Mouse (Mus musculus) G1E (cell line): Measurements from ENCODE around the gene Fam227b. TPM values are rescaled to one million over a fixed set of nuclear protein-coding genes. Genes with fewer than 3 reads are reported as not detected.

ENCODE experiments used
- ATAC-seq: 2 replicates; pipeline ENCODE4 v1.8.0; 2016; ENCODE audit warnings: mild to moderate bottlenecking; ENCODE audit not compliant: insufficient number of reproducible peaks, poor library complexity, low FRiP score, severe bottlenecking; ENCODE audit errors: extremely low read depth
- DNase-seq: peaks from one replicate; pipeline ENCODE4 v3.0.0; 2012; ENCODE audit warnings: low spot score
- H3K27me3 ChIP-seq: 2 replicates; pipeline ENCODE4 v1.6.1; 2012; ENCODE audit warnings: mild to moderate bottlenecking, low read length, inconsistent platforms; ENCODE audit not compliant: insufficient read depth
- H3K36me3 ChIP-seq: replicated peaks from 2 replicates; pipeline ENCODE3; 2012; ENCODE audit warnings: mild to moderate bottlenecking, inconsistent platforms
- H3K4me1 ChIP-seq: 2 replicates; pipeline ENCODE4 v1.6.1; 2012; ENCODE audit warnings: low read depth, low read length, inconsistent platforms, mixed read lengths; ENCODE audit not compliant: insufficient read depth
- H3K4me3 ChIP-seq: 2 replicates; pipeline ENCODE4 v1.5.1; 2012; ENCODE audit warnings: low read depth, mild to moderate bottlenecking, inconsistent platforms, low read length, moderate library complexity, mixed read lengths
- H3K9me3 ChIP-seq: replicated peaks from 2 replicates; pipeline ENCODE4 v1.6.1; 2012; ENCODE audit warnings: inconsistent platforms
- CTCF ChIP-seq: IDR thresholded peaks from 2 replicates; pipeline ENCODE4 v1.5.1; 2012; ENCODE audit warnings: low read depth, low read length, inconsistent platforms, mixed read lengths
- GATA1 ChIP-seq: IDR thresholded peaks from 2 replicates; pipeline ENCODE4 v1.6.1; 2012; ENCODE audit warnings: borderline replicate concordance, low read length, inconsistent platforms, mixed read lengths
- GATA2 ChIP-seq: IDR thresholded peaks from 2 replicates; pipeline ENCODE4 v1.6.1; 2012; ENCODE audit warnings: low read depth, low read length, inconsistent platforms, borderline replicate concordance
- POLR2AphosphoS5 ChIP-seq: IDR thresholded peaks from 2 replicates; pipeline ENCODE4 v1.6.1; 2012; ENCODE audit warnings: low read depth, low read length, inconsistent platforms; ENCODE audit not compliant: insufficient replicate concordance
- TAL1 ChIP-seq: conservative IDR thresholded peaks from 2 replicates; pipeline ENCODE4 v1.6.1; 2012; ENCODE audit warnings: low read depth, low read length, inconsistent platforms, mixed read lengths
- polyA plus RNA-seq: library from polyadenylated mRNA; stranded (reverse); fragments of >175 nt; gene quantifications from 2 replicates; pipeline ENCODE4 v1.2.3, GENCODE M21; 2012
- total RNA-seq, 2 experiments: library from RNA; stranded (forward) in 1 of 2; stranded (reverse) in 1 of 2; fragments of 200-1000 nt in 1 of 2; fragments of >200 nt in 1 of 2; fragmentation: Nextera tagmentation in 1 of 2; gene quantifications; 2 replicates each; pipeline ENCODE4 v1.2.3; 2014 to 2017

The Fam227b gene
- total and polyA plus RNA-seq, 3 experiments: 0.27 TPM; not detected in 2

DNA sequence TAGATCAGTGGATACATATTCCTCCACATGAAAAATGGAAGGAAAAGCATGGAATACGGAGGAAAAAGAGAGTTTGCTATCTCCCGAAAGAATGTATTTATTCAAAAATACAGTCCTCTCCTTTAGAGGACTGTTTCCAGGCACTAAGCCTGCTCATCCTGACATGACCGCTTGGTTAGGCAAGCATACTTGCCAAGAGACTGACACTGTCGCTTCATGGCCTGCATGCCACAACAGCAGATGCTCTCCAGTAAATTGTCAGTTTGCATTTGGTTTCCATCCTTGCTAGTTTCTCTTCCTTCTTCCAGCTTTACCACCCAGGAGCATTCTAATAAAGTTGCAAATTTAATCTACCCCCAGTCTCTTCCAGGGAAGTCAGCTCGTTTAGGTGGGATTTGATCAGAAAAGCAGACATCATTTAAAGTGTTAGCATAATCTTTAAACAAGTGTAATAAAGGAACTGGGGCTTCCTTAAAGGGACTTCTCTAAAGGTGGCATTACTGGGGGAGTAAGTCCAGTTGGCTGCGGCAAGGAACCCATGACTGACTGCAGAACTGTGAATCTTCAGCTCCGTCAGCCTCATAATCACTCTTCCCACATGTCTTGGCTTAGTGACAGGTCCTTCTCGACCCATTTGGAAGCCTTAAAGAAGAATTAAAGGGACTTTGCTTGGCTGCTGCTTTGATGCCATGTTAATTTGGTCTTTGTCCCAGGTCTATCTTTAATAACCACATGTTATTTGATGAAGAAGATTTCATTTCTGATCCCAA lies 15.2 kb upstream of the Fam227b start:
- no peak for DNase-seq
- Histone ChIP-seq H3K4me1 (peaks cover 25% of the 10 kb centered on the region), H3K4me3 (no peak overlapping the region), H3K9me3 (no peaks in the 10 kb centered on the region), H3K36me3 (peaks cover 45% of the 10 kb centered on the region), H3K27me3 (no peaks in the 10 kb centered on the region)
- ATAC-seq: no peak
- TF ChIP-seq POLR2AphosphoS5: no peak
- no peak for TF ChIP-seq TAL1
- TF ChIP-seq GATA1: no peak
- no peak for TF ChIP-seq GATA2
- no peak for TF ChIP-seq CTCF

DNA sequence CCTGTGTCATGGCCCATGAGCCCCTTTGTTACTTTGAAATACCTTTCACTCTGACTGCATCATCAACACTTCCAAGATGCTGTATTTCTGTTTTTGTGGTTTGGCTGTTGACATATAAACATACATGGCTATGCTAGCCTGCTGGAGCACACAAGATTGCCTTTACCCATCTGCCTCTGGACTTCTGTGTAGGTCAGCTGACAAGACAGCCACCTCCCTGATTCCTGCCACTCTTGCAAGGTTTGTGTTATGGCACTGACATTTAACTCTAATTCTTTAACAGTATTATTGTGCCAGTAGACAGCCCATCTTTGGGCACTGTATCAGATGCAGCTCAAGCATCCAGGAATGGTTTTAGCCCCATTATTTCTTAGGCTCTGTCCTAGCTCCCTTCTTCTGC lies 14.5 kb upstream of the Fam227b start:
- peaks cover 52% of the 10 kb centered on the region for H3K36me3 ChIP-seq
- H3K4me3 ChIP-seq: no peak overlapping the region
- ATAC-seq (no peak), DNase-seq (no peak)
- H3K9me3 ChIP-seq: no peaks in the 10 kb centered on the region
- no peaks in the 10 kb centered on the region for H3K27me3 ChIP-seq
- peaks cover 24% of the 10 kb centered on the region for H3K4me1 ChIP-seq
- no peak for TF ChIP-seq POLR2AphosphoS5
- TF ChIP-seq TAL1: no peak
- no peak for TF ChIP-seq GATA1
- TF ChIP-seq CTCF: no peak
- TF ChIP-seq GATA2: no peak

DNA sequence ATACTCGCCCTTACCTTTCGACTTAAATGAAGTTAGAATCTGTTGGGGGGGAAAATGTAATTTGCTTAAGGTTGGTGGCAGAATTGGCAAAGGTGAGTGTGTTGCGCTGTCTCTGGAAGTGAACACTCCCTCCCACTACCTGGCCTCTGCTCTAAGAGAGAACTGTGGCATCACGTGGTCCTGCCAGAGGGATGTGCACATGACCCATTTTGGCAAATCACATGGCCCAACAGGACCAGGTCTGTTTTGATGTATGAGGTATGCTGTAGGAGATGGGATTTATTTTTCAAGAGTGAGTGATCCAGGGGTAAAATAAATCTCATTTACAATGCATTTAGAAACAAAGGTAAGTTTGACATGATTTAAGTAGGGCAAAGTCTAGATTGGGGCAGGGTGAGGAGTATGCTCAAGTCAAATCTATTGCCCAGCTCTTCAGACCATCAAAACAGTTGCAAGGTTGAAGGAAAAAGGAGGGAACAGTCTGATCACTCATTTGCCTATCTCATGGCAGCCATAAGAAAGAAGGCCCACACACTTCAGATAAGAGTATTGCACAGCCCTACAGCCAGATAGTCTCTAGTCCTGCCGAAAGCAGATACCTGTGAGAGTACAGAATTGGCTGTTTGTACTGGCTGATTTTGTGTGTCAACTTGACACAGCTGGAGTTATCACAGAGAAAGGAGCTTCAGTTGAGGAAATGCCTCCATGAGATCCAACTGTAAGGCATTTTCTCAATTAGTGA lies 13.6 kb upstream of the Fam227b start:
- no peak for TF ChIP-seq GATA2
- peak; percentile 52 for TF ChIP-seq TAL1
- TF ChIP-seq CTCF: no peak
- Histone ChIP-seq H3K4me3 (no peak overlapping the region), H3K4me1 (peaks cover 23% of the 10 kb centered on the region), H3K9me3 (no peaks in the 10 kb centered on the region), H3K36me3 (peaks cover 61% of the 10 kb centered on the region), H3K27me3 (no peaks in the 10 kb centered on the region)
- DNase-seq (no peak), ATAC-seq (peak; percentile 94)

DNA sequence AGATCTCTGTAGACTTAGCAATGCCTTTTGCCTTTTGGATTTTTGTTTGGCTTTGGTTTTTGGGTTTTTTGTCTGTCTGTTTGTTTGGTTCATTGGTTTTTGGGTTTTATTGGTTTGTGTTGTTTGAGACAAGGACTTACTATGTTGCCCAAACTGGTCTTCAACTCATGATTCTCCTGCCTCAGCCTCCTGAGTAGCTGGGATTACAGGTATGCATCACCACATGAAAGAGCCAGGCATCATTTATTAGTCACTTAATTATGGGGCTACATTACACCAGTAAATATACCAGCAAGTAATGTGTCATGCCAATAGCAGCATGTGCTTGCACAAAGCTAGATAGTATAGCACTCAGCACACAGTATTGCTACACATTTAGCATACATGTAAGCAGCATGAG lies 4.1 kb downstream of the Fam227b start:
- Histone ChIP-seq H3K36me3 (no peaks in the 10 kb centered on the region), H3K27me3 (no peaks in the 10 kb centered on the region), H3K4me1 (peaks cover 5% of the 10 kb centered on the region), H3K4me3 (no peak overlapping the region), H3K9me3 (no peaks in the 10 kb centered on the region)
- TF ChIP-seq GATA1: no peak
- no peak for TF ChIP-seq CTCF
- no peak for TF ChIP-seq POLR2AphosphoS5
- TF ChIP-seq GATA2: no peak
- TF ChIP-seq TAL1: no peak
- no peak for DNase-seq
- ATAC-seq: no peak

DNA sequence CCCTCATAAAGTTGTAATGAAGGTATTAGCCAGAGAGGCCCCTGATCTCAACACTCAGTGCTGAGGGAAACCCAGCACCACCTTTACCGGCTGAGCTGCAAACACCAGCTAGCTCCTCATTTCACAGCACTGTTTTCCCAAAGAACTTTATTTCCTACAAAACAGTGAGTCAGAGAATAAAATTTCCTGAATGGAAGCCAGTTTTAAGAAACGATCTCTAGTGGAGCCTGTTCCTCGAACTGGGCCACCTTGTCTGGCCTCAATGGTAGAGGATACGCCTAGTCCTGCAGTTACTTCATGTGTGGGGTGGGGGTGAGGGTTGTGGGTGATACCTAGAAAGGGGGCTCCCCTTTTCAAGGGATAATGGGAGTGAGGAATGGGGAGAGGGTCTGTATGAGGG lies 57.2 kb downstream of the Fam227b start:
- H3K36me3 ChIP-seq: no peaks in the 10 kb centered on the region
- peaks cover 12% of the 10 kb centered on the region for H3K27me3 ChIP-seq
- TF ChIP-seq POLR2AphosphoS5: no peak
- no peak for TF ChIP-seq GATA1
- no peak for TF ChIP-seq GATA2
- H3K4me3 ChIP-seq: no peak overlapping the region
- no peak for ATAC-seq
- no peaks in the 10 kb centered on the region for H3K4me1 ChIP-seq
- no peak for DNase-seq
- no peaks in the 10 kb centered on the region for H3K9me3 ChIP-seq

DNA sequence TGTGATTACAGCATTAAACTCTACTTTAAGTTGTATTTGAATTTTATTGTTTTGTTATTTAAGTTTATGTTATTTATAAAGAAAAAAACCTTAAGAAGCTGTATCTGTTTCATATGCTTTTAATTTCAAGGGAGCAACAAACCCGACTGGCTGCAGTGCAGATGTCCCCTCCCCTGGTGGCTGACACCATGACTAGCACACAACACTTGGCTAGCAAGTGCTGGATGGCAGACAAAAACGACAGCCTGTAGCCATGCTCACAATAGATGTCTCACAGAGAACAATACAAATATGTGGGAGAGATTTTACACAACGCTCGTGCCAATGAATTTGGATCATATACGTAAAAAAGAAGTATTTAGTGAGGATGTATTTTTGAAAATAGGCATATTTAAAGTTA lies 61.4 kb downstream of the Fam227b start:
- no peak for ATAC-seq
- H3K27me3 ChIP-seq: peaks cover 12% of the 10 kb centered on the region
- no peaks in the 10 kb centered on the region for H3K4me1 ChIP-seq
- DNase-seq: no peak
- TF ChIP-seq CTCF (no peak), GATA1 (no peak), GATA2 (no peak), TAL1 (no peak), POLR2AphosphoS5 (no peak)
- no peaks in the 10 kb centered on the region for H3K36me3 ChIP-seq
- H3K9me3 ChIP-seq: no peaks in the 10 kb centered on the region
- H3K4me3 ChIP-seq: no peak overlapping the region

DNA sequence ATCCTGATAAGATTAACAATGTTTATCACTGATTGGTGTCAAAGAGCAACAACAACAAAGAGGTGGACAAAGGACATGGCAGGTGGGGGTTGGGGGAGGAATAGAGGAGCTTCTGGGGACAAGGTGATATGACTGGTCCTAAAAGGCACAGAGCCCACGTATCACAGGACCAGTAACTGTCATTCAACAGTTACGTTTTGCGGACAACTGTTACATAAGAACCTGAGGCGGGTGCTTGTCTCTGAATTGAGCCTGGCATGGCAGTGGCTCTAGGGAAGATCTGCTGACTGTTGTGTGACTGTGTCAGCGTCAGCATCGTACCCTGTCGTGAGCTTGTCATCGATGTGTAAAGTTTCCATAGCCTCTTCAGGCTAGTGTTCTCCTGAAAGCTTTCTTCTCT lies 65.6 kb downstream of the Fam227b start:
- Histone ChIP-seq H3K9me3 (no peaks in the 10 kb centered on the region), H3K4me3 (no peak overlapping the region), H3K4me1 (no peaks in the 10 kb centered on the region), H3K27me3 (peaks cover 5% of the 10 kb centered on the region), H3K36me3 (no peaks in the 10 kb centered on the region)
- ATAC-seq (no peak), DNase-seq (no peak)
- TF ChIP-seq TAL1 (no peak), CTCF (no peak), GATA2 (no peak), GATA1 (no peak), POLR2AphosphoS5 (no peak)
